Mouse (Mus musculus) heart, embryonic 11.5 days (tissue): ENCODE data around the gene Nckap1. TPM values are rescaled to one million over a fixed set of nuclear protein-coding genes. Genes with fewer than 3 reads are reported as not detected.
A peak's percentile ranks its signal among the peaks of the same experiment; 100 is the strongest.
"Not testable (repeated sequence)": the region's sequence is repeated elsewhere in the genome, so short reads cannot be mapped to it uniquely, and the experiment has no call there.

Experiments
- ATAC-seq: fragments of 200-750 bp; cut with Nextera tagmentation; replicated peaks from 2 replicates; pipeline ENCODE4 v1.8.0; 2017; ENCODE audit warnings: moderate library complexity; ENCODE audit not compliant: insufficient number of reproducible peaks, low FRiP score, low TSS enrichment
- H3K27ac ChIP-seq: fragments of 300-500 bp; sonication (generic); 2 replicates; pipeline ENCODE4 v1.5.1; 2014; ENCODE audit warnings: mild to moderate bottlenecking, low read depth, low read length
- H3K27me3 ChIP-seq: fragments of 300-500 bp; sonication (generic); 2 replicates; pipeline ENCODE4 v1.6.1; 2014; ENCODE audit warnings: mild to moderate bottlenecking, low read length, mixed read lengths; ENCODE audit not compliant: control insufficient read depth, insufficient read depth
- H3K36me3 ChIP-seq: fragments of 300-500 bp; sonication (generic); 2 replicates; pipeline ENCODE4 v1.6.1; 2014; ENCODE audit warnings: mild to moderate bottlenecking, low read length, moderate library complexity, mixed read lengths; ENCODE audit not compliant: control insufficient read depth, insufficient read depth
- H3K4me1 ChIP-seq: fragments of 300-500 bp; sonication (generic); 2 replicates; pipeline ENCODE4 v1.6.1; 2014; ENCODE audit warnings: low read length; ENCODE audit not compliant: control insufficient read depth, insufficient read depth
- H3K4me2 ChIP-seq: fragments of 300-500 bp; sonication (generic); 2 replicates; pipeline ENCODE4 v1.6.1; 2014; ENCODE audit warnings: mild to moderate bottlenecking, moderate library complexity
- H3K4me3 ChIP-seq: fragments of 300-500 bp; sonication (generic); 2 replicates; pipeline ENCODE4 v1.5.1; 2014; ENCODE audit warnings: low read depth, low read length
- H3K9ac ChIP-seq: fragments of 300-500 bp; sonication (generic); 2 replicates; pipeline ENCODE4 v1.6.1; 2014; ENCODE audit warnings: mild to moderate bottlenecking, low read depth, low read length, moderate library complexity
- H3K9me3 ChIP-seq: fragments of 300-500 bp; sonication (generic); replicated peaks from 2 replicates; pipeline ENCODE4 v1.6.1; 2016; ENCODE audit warnings: low read length; ENCODE audit not compliant: control insufficient read depth
- WGBS: fragments of 180-500 bp; shearing (Covaris S2); extraction: QIAGEN DNeasy Blood & Tissue Kit; methylation state at CpG from one replicate; pipeline ENCODE4 v1.1.7; 2014; ENCODE audit not compliant: insufficient replicate concordance; 5-methylcytosine and 5-hydroxymethylcytosine counted together
- polyA plus RNA-seq: library from polyadenylated mRNA; unstranded; fragments of >200 nt; fragmentation: Nextera tagmentation; extraction: Ambion mirVana; gene quantifications from 2 replicates; pipeline ENCODE4 v1.2.1, GENCODE M21; 2014

Nckap1 gene
- polyA plus RNA-seq, 1 experiment from 2014 or later: 51.6 TPM

- H3K27me3 ChIP-seq: no peaks in the 10 kb centered on the region
- no peak overlapping the region for H3K4me3 ChIP-seq
- ATAC-seq: no peak
- no peaks in the 10 kb centered on the region for H3K9me3 ChIP-seq
- H3K27ac ChIP-seq: no peak overlapping the region
- 84% methylated on average over 1 of the region's 1 CpGs for WGBS
- H3K9ac ChIP-seq: no peak overlapping the region
- H3K4me2 ChIP-seq: no peak overlapping the region
- H3K4me1 ChIP-seq: no peaks in the 10 kb centered on the region
- peaks cover 28% of the 10 kb centered on the region for H3K36me3 ChIP-seq
Measured at GRCm38 (mm10) chr2:80547901-80548300, 33.3 kb downstream of the Nckap1 start.

GRCm38 (mm10) chr2:80542801-80543200, 38.4 kb downstream of the Nckap1 start:
- H3K4me2 ChIP-seq: no peak overlapping the region
- no peak overlapping the region for H3K27ac ChIP-seq
- no peak overlapping the region for H3K9ac ChIP-seq
- no peak for ATAC-seq
- H3K36me3 ChIP-seq: peaks cover 10% of the 10 kb centered on the region
- H3K27me3 ChIP-seq: no peaks in the 10 kb centered on the region
- no peaks in the 10 kb centered on the region for H3K9me3 ChIP-seq
- H3K4me3 ChIP-seq: no peak overlapping the region
- H3K4me1 ChIP-seq: no peaks in the 10 kb centered on the region
- WGBS: 79% methylated on average over 5 of the region's 5 CpGs

GRCm38 (mm10) chr2:80537156-80537555, 44.0 kb downstream of the Nckap1 start:
- no peaks in the 10 kb centered on the region for H3K9me3 ChIP-seq
- no peak overlapping the region for H3K9ac ChIP-seq
- no peak overlapping the region for H3K4me2 ChIP-seq
- no peak for ATAC-seq
- peaks cover 24% of the 10 kb centered on the region for H3K36me3 ChIP-seq
- 67% methylated on average over 3 of the region's 3 CpGs for WGBS
- no peak overlapping the region for H3K27ac ChIP-seq
- H3K4me3 ChIP-seq: no peak overlapping the region
- H3K4me1 ChIP-seq: no peaks in the 10 kb centered on the region
- no peaks in the 10 kb centered on the region for H3K27me3 ChIP-seq

GRCm38 (mm10) chr2:80536608-80537007, 44.6 kb downstream of the Nckap1 start:
- H3K36me3 ChIP-seq: peaks cover 24% of the 10 kb centered on the region

GRCm38 (mm10) chr2:80524275-80524674, 56.9 kb downstream of the Nckap1 start:
- H3K36me3 ChIP-seq: peaks cover 43% of the 10 kb centered on the region
- no peaks in the 10 kb centered on the region for H3K27me3 ChIP-seq
- H3K9me3 ChIP-seq: no peaks in the 10 kb centered on the region
- no peak overlapping the region for H3K4me3 ChIP-seq
- H3K4me1 ChIP-seq: no peaks in the 10 kb centered on the region
- no peak for ATAC-seq
- WGBS: 93% methylated on average over 9 of the region's 9 CpGs
- no peak overlapping the region for H3K27ac ChIP-seq
- no peak overlapping the region for H3K4me2 ChIP-seq
- H3K9ac ChIP-seq: no peak overlapping the region

More at GRCm38 (mm10) chr2:80536608-80537007, 44.6 kb downstream of the Nckap1 start:
- Histone ChIP-seq H3K27ac (no peak overlapping the region), H3K27me3 (no peaks in the 10 kb centered on the region), H3K4me1 (no peaks in the 10 kb centered on the region), H3K4me3 (no peak overlapping the region), H3K4me2 (no peak overlapping the region), H3K9me3 (no peaks in the 10 kb centered on the region), H3K9ac (no peak overlapping the region)
- no peak for ATAC-seq
- 87% methylated on average over 2 of the region's 2 CpGs for WGBS

GRCm38 (mm10) chr2:80506051-80506802, 75.0 kb downstream of the Nckap1 start:
- ATAC-seq: no peak
- H3K4me2 ChIP-seq: peak overlapping the region; percentile 27; the same call in 1 of the 2 replicates
- peak overlapping the region; percentile 62 for H3K27ac ChIP-seq
- 55% methylated on average over 7 of the region's 7 CpGs for WGBS
- H3K27me3 ChIP-seq: no peaks in the 10 kb centered on the region
- no peak overlapping the region for H3K9ac ChIP-seq
- peaks cover 3% of the 10 kb centered on the region for H3K36me3 ChIP-seq
- H3K4me1 ChIP-seq: no peaks in the 10 kb centered on the region
- no peak overlapping the region for H3K4me3 ChIP-seq
- no peaks in the 10 kb centered on the region for H3K9me3 ChIP-seq

GRCm38 (mm10) chr2:80502132-80502531, 79.0 kb downstream of the Nckap1 start:
- Histone ChIP-seq H3K27ac (no peak overlapping the region), H3K9me3 (no peaks in the 10 kb centered on the region), H3K4me3 (no peak overlapping the region), H3K4me1 (no peaks in the 10 kb centered on the region), H3K9ac (no peak overlapping the region), H3K27me3 (no peaks in the 10 kb centered on the region), H3K36me3 (peaks cover 2% of the 10 kb centered on the region; the same call in 1 of the 2 replicates), H3K4me2 (no peak overlapping the region)
- ATAC-seq: no peak
- WGBS: 91% methylated on average over 4 of the region's 4 CpGs

GRCm38 (mm10) chr2:80495304-80495703, 85.9 kb downstream of the Nckap1 start:
- not testable (repeated sequence) for H3K27ac ChIP-seq, ATAC-seq, H3K27me3 ChIP-seq, H3K9ac ChIP-seq, H3K9me3 ChIP-seq, H3K4me1 ChIP-seq, H3K36me3 ChIP-seq, H3K4me3 ChIP-seq, H3K4me2 ChIP-seq
- WGBS: 72% methylated on average over 7 of the region's 7 CpGs

- ATAC-seq: peak; percentile 42; the same call in 1 of the 2 replicates
- no peaks in the 10 kb centered on the region for H3K9me3 ChIP-seq
- H3K27me3 ChIP-seq: no peaks in the 10 kb centered on the region
- 39% methylated on average over 5 of the region's 5 CpGs for WGBS
- no peaks in the 10 kb centered on the region for H3K4me1 ChIP-seq
- 0 out of 2 replicates have a peak overlapping the region, but pooled peaks have one; percentile 18 for H3K27ac ChIP-seq
- no peak overlapping the region for H3K4me3 ChIP-seq
- no peak overlapping the region for H3K4me2 ChIP-seq
- H3K36me3 ChIP-seq: no peaks in the 10 kb centered on the region
- H3K9ac ChIP-seq: no peak overlapping the region
Measured at GRCm38 (mm10) chr2:80486851-80487250, 94.3 kb downstream of the Nckap1 start.
